Mouse (Mus musculus) erythroblast, embryonic 14.5 days (primary cell): ENCODE data around the gene Naa20.

Experiments
- GATA1 ChIP-seq: IDR thresholded peaks from 2 replicates; pipeline ENCODE4 v1.6.1; 2012; ENCODE audit warnings: low read length, inconsistent platforms, mixed read lengths
- TAL1 ChIP-seq: IDR thresholded peaks from 3 replicates; pipeline ENCODE4 v1.6.1; 2012; ENCODE audit warnings: low read length, inconsistent platforms, mixed read lengths

- no peak for TF ChIP-seq TAL1
- no peak for TF ChIP-seq GATA1
Measured at GRCm38 (mm10) chr2:145952726-145953125, 50.8 kb downstream of the Naa20 start.
